Mouse (Mus musculus) MEL-GATA-1-ER (cell line): ENCODE results near the gene Dbt.

ENCODE experiments used
- DNase-seq: peaks from one replicate; pipeline ENCODE4 v3.0.0-alpha.2; 2012; ENCODE audit warnings: low read depth; ENCODE audit errors: extremely low read depth

The Dbt gene

DNA sequence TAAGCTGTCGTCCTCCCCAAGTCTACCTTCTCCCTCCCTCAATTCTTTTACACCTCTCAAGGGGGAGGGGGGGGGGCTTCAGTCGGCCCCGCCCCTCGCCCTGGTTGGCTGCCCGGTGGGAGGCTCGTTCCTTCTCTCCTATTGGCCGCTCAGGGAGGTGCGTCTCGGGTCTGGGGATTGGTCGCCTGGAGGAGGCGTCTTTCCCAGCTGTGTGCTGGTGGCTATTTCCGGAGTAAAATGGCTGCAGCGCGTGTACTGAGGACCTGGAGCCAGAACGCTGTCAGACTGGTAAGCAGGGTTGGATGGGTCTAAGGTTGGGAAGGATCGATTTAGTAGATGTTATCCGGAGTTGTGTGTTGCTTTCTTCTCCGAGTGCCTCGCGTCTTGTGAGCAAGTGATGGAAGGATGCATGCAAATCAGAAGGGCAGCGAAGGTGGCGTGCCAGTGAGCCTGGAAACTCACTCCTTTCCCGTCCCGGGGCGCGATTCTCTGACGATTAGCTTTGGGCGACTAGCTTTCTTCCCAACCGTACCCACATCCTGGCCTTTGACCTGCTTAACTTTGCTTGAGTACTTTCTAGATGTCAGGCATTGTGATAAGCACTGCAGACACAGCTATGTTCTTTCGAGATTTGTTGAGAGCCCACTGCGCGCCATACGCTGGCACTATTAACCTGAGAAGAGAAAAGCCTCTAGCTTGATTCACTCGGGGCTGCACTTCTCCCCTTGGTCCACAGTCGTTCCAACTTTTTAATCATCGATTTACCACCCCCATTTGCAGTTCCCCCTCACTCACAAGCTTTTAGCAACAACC, at the start of gene Dbt:
Dbt (plus strand) TSS at position 167 of the 813 bp plus-strand sequence.
- DNase-seq, result peak; percentile 90

DNA sequence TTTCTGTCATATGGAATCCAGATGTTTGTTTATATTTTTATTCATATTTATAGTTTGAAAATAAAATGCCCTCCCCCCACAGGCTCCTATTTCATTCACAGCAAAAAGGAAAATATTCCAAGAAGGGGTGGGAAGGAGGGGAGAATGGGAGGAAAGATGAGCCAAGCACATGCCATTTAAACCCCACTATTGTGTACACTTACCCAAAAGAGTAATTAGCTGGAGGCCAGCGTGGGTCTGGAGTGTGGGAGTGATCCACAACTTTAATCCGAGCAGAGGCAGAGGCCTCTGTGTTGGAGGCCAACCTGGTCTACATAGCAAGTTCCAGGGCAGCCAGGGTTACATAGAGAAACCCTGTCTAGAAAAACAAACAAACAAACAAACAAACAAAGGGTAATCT, 48.6 kb upstream of the Dbt start:
- no peak for DNase-seq

GRCm38 (mm10) chr3:116465709-116466108, 47.2 kb upstream of the Dbt start:
- no peak for DNase-seq

DNA sequence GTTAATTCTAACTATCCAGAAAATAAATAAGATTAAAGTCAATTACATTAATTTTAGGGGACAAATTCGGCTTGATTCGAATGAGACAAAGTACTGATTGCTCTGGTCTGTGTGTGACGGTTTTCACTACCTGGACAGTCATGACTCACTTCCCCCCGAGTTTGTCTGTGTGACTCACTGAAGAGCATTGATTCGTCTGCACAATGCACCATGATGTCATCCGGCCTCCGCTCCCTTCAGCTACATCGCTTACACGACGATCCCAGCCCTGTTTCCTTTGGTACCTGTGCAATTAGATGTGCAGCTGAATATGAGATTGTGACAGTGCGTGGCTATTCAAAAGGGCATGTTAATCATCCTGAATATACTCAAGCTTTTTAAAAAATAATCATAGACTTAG, 38.3 kb upstream of the Dbt start:
- no peak for DNase-seq

GRCm38 (mm10) chr3:116476686-116477298, 36.1 kb upstream of the Dbt start:
- no peak for DNase-seq

- no peak for DNase-seq
Observed at GRCm38 (mm10) chr3:116477351-116477750, 35.5 kb upstream of the Dbt start.

- no peak for DNase-seq
Observed at GRCm38 (mm10) chr3:116480119-116480518, 32.8 kb upstream of the Dbt start.

DNA sequence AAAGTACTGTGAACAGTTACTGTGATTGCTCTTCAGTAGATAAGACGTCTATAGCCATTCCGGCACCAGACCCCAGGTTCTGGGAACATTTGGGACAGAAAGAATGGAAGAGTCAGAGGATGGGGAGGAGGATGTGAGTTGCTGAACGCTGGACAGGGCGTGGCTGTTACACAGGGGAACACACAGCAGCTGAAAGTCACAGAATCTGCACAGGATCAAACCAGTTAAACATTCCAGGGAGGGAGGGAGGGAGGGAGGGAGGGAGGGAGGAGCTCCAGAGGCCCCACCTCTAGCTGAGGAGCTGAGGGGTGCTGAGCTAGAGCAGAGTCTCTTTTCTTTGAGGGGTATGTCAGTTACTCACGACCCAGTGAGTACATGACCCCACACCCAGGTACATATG, 31.9 kb upstream of the Dbt start:
- no peak for DNase-seq

GRCm38 (mm10) chr3:116482724-116483123, 30.1 kb upstream of the Dbt start:
- DNase-seq, result peak; percentile 85

DNA sequence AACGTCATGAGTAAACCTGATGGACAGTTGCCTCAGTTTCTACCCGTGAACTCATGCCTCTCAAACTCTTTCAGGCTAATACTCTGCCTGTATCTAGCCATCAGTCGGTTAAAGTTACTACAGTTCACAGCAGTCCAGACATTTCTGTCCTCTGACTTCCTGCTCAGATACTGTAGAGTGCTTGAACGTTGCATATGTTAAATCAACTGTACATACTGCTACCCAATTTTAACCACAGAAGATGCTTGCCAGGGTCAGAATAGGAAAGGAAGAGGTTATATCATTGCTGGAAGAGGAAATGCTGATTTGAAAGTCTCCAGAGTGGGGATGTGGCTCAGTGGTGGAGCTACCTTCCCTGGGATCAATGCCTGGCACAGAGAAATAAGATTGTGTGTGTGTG, 29.6 kb upstream of the Dbt start:
- DNase-seq, result peak; percentile 48

DNA sequence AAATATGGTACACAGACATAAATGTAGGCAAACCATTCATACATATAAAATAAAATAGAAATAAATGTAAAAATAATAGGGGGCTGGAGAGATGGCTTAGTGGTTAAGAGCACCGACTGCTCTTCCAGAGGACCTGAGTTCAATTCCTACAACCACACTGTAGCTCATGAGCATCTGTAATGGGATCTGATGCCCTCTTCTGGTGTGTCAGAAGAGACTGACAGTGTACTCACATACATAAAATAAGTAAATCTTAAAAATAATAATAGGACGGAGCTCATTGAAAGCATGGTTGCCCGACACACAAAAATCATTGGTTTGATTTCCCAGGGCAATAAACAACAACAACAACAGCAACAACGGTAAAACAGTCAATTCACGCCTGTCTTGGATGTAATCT, 21.9 kb upstream of the Dbt start:
- no peak for DNase-seq

- DNase-seq, result no peak
Observed at GRCm38 (mm10) chr3:116491923-116492454, 20.9 kb upstream of the Dbt start.

GRCm38 (mm10) chr3:116493658-116494057, 19.2 kb upstream of the Dbt start:
- no peak for DNase-seq

DNA sequence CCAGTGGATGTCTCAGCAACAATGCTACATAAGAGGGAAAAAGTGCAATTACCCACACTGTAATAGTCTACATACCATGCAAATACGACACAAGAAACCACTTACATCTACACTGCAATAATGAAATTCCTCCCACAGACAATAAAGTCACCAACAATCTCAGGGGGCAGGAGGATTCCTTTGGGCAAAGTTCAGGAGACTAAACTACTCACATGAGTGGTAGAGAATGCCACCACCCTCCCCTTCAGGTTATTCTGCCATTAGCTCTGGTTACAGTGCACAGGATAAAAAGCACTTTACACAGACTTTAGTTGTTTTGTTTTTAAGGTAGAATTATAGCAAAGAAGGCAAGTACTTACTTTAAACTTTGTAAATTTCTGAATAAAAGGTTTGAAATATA, 17.2 kb upstream of the Dbt start:
- DNase-seq, result no peak

GRCm38 (mm10) chr3:116507772-116508351, 5.0 kb upstream of the Dbt start, which contains the start of gene Rtca:
Rtca (minus strand) TSS chr3:116508208.
- DNase-seq, result peak; percentile 94

- peak; percentile 78 for DNase-seq
Observed at GRCm38 (mm10) chr3:116512151-116512903, 543 bp upstream of the Dbt start.

GRCm38 (mm10) chr3:116520141-116520761, 7.4 kb downstream of the Dbt start:
- no peak for DNase-seq

DNA sequence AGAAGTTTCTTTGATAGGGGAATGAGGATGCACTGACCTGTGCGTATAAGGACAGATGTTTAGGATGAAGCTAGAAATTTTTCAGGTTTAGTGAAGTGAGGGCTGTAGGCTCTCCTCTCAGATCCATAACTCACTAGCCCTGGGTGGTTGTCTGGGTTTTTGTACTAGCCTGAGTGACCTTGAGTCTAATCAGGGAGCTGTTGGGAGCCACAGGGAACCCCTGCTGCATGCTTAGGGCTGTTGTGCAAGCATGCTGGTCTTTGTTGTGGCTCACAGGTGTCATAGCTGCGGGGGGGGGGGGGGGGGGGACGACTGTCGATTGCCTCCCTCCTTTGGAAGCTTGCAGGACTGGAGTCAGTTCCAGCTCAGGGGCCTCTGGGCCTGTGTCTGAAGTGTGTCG, 16.9 kb downstream of the Dbt start:
- DNase-seq, result no peak

DNA sequence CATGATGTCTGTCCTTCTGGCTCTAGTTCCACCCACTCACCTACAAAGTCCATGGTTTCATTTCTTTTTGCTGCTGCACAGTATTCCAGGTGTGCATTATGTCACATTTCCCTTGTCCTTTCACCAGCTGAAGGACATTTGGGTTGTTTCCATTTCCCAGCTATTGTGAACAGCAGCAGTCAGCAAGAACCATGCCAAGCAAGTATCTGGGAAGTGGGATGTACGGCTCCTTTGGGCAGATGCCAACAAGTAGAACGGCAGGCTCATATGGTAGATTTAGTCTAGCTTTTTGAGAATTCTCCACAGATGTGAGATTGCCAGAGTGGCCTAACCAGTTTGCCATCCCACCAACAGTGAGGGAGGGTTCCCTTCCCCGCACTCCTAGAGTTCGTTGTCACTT, 18.0 kb downstream of the Dbt start:
- no peak for DNase-seq

- peak; percentile 34 for DNase-seq
Observed at GRCm38 (mm10) chr3:116536428-116537199, 23.7 kb downstream of the Dbt start.
